Mouse (Mus musculus): ENCODE measurements around the gene Fxr1.
"Not testable (repeated sequence)": the region's sequence is repeated elsewhere in the genome, so short reads cannot be mapped to it uniquely, and the experiment has no call there.

Fxr1 gene

GRCm38 (mm10) chr3:34062352-34062751, 42.6 kb downstream of the Fxr1 start:
- DNase-seq (ENCODE audit: low spot score in 2 of 2) = no peak

GRCm38 (mm10) chr3:34068943-34069342, 49.2 kb downstream of the Fxr1 start:
- not testable (repeated sequence) for DNase-seq (ENCODE audit: low spot score in 2 of 2)

DNA sequence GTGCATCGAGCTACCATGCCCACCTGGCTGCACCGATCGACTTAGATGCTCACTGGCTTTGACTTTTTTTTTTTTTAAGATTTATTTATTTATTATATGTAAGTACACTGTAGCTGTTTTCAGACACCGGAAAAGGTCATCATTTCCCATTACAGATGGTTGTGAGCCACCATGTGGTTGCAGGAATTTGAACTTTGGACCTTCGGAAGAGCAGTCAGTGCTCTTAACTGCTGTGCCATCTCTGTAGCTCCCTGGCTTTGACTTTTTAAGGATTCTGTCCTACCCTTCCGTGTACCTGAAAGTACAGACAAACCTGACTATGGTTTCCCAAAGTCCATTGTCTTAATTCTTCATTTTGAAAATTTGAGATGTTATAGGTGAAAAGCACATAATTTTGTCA, 53.0 kb downstream of the Fxr1 start:
- no peak for DNase-seq (ENCODE audit: low spot score in 2 of 2)

DNA sequence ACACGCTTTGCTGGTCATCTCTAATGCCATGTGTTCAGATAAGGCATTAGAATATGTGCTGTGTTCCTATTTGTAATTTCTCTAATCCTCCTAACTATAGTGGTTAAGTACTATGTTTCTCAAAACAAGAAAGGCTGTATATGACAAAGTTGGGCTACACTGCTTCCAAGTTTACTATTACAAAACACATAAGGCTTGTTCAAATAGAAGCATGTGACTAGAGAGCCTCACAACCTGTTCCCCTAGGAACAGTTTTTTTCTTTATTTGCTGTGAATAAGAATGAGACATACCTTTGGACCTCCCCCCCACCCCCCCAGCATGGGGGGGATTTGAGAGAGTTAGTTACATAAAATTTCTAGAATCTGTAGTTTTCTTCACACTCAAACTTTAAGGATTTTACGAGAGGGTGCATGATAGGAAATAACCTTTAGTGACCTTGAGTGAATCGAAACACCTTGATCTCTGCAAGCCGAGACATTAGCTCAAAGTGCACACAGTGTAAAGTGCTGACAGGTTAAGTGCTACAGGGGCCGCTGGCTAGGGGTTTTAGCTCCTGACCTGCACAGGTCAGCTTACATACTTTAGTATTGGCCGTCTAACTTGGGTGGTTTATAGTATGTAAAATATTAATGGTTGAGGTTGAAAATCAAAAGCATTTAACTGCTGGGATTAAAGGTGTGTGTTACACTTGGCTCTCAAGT, 56.5 kb downstream of the Fxr1 start:
- no peak for DNase-seq (ENCODE audit: low spot score in 2 of 2)

DNA sequence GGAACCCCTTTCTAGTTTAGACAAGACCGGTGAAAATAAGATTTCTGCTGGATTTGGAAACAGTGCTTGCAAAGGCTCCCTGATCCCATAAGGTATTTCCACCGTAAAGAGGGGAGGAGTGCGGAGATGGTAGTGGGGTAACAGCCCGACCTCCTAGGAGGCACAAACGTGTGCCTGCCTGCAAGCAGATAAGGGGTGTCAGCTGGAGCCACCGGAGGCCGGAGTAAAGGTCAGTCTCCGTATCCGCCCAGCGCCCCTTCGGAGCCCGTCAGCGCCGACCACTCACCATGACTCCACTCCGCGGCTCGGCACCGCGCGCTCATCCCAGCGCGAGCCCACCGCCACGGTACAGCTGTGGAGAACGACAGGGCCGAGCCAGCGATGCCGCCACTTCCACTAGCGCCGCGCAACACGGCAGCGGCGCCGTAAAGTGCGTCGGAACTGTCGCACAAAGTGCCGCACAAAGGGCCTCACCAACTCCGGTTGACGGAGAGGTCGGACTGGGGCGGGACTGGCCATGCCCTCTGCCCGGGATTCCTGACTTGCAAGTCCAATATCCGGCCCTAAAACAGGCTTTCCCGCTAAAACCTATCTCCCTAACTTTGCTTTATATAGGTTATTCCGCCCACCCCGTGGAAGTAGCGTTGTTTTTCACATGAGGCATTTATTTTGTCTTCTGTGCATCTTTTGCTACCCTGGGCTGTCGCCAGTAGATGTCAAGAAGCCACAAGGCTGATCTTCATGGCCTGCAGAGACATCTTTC, 61.3 kb downstream of the Fxr1 start, which contains the start of gene Dnajc19:
TSS of gene Dnajc19 (minus strand) at position 422 of the 763 bp plus-strand sequence.
- DNase-seq (ENCODE audit: low spot score in 2 of 2) = peak; percentile 89 to 95

GRCm38 (mm10) chr3:34081929-34082328, 62.2 kb downstream of the Fxr1 start:
- DNase-seq (ENCODE audit: low spot score in 2 of 2) = no peak

- DNase-seq (ENCODE audit: low spot score in 2 of 2) = no peak
Observed at GRCm38 (mm10) chr3:34083655-34084054, 63.9 kb downstream of the Fxr1 start.

DNA sequence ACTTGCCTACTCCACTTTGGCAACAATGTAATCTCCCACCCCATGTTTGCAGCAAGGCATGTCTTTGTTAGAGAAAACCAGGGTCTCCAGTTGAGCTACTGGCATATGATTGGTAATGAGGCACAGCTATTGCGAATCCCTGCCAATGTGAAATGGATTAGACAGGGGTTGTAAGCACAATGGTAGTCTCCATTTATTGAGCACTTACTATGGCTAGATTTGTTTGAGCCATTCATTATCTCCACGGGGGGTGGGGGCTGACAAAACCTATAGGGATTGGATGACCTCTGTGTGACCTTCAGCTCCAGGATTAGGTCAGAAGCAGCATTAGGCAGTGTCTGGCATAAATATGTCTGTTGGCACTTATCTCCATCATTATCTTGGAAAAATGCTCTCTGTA, 83.1 kb downstream of the Fxr1 start:
- DNase-seq (ENCODE audit: low spot score in 2 of 2) = no peak

DNA sequence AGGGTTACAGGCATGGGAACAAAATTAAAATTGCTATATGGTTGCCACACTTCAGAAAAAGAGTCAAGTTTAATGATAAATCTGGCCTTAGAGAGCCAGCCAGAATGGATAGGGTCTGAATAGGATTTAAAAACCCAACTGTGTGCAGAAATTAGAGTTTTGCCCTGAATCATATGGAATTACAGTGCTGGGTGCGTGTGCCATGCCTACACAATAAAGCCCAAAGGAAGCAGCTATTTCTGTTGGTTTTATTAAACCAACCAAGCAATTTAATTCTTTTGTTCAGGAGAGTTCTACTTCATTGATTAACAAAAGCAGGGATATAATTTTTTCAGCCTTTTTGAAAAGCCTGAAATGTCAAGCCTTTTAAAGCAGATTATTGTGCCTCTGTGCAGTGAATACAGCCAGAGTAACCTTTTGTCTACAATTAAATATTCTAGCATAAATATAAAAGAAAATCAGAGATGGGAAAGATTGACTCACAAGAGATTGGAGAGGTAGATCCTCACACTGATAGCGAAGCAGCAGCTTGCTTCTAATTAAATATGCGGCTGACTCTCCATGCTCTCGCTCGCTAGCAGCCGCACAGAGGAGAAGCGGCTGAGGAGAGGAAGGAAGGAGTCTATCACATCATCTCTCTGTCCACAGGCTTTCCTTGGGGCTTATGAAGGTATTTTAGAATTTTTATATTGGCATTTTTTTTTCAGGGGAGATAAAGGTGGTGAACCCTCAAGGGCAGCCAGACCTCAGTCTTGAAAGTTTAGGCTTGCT, 84.3 kb downstream of the Fxr1 start:
- DNase-seq (ENCODE audit: low spot score in 2 of 2) = no peak

- DNase-seq (ENCODE audit: low spot score in 2 of 2) = no peak
Observed at GRCm38 (mm10) chr3:34106421-34106820, 86.7 kb downstream of the Fxr1 start.

- DNase-seq (ENCODE audit: low spot score in 2 of 2) = no peak
Observed at GRCm38 (mm10) chr3:34107631-34108030, 87.9 kb downstream of the Fxr1 start.

DNA sequence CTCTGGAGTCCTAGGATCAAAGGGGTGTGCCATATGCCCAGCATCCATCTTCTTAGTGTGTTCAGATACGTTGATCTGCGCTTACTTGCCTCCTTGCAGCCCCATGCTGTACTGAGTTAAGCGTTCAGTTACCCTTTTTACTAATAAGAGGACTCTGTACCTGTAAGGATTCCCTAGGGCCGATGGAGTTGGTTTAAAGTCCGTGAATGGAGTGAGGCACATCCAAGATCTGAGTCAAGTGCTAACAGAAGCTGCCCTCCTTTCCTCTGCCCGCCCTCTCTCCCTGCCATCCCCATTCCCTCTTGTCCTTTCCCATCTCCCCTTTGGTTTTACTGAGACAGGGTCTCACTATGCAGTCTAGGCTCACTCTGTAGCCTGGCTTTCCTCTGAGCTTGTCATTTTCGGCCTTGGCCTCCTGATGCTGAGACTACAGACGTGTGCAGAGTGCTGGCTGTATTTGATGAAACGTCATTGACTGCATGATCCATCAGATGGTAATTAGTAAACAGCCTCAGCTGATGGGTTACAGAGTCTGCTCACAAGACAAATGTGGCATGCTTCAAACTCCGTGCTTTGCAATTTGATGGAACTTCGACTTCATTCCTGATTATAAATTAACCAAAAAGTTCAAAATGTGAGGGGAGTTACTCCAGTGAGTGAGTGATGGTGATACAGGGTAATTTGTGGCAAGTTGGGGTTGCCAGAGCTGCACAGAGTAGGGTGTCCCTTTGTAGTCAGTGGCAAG, 92.4 kb downstream of the Fxr1 start:
- DNase-seq (ENCODE audit: low spot score in 2 of 2) = no peak

- no peak for DNase-seq (ENCODE audit: low spot score in 2 of 2)
Observed at GRCm38 (mm10) chr3:34115806-34116205, 96.1 kb downstream of the Fxr1 start.

DNA sequence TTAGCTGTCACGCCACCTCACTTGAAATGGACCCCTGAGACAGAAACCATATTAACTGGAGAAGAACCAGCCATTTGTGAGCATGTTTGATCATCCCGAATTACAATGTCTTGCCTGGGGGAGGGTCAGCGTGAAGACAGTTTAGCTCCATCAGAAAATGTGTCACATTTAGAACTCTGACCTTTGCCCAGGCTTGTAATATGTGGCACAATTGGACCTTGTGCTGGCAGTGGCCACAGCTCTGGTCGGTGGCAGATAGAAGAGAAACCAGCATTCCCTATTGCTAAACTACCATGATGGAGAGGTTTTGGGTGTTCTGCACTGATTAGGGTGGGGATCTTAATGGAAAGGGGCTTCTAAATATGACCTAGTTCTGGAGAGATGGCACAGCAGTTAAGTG, 100.1 kb downstream of the Fxr1 start:
- DNase-seq (ENCODE audit: low spot score in 2 of 2) = no peak
